Mouse (Mus musculus) stomach, embryonic 14.5 days (tissue): ENCODE measurements around the gene Rack1. TPM values are rescaled to one million over a fixed set of nuclear protein-coding genes. Genes with fewer than 3 reads are reported as not detected.
A peak's percentile ranks its signal among the peaks of the same experiment; 100 is the strongest.
"Not testable (repeated sequence)": the region's sequence is repeated elsewhere in the genome, so short reads cannot be mapped to it uniquely, and the experiment has no call there.

ENCODE experiments used
- ATAC-seq: fragments of 200-750 bp; cut with Nextera tagmentation; 2 replicates; pipeline ENCODE4 v1.8.0; 2017; ENCODE audit warnings: low read depth, moderate TSS enrichment; ENCODE audit not compliant: insufficient number of reproducible peaks, insufficient read depth, low FRiP score
- H3K27ac ChIP-seq: fragments of 300-500 bp; sonication (generic); 2 replicates; pipeline ENCODE4 v1.5.1; 2014; ENCODE audit warnings: mild to moderate bottlenecking, low read length, moderate library complexity, mixed read lengths
- H3K27me3 ChIP-seq: fragments of 300-500 bp; sonication (generic); 2 replicates; pipeline ENCODE4 v1.6.1; 2014; ENCODE audit warnings: low read length, control low read depth, mixed read lengths; ENCODE audit not compliant: control insufficient read depth, insufficient read depth
- H3K36me3 ChIP-seq: fragments of 300-500 bp; sonication (generic); 2 replicates; pipeline ENCODE4 v1.6.1; 2014; ENCODE audit warnings: mild to moderate bottlenecking, control low read depth, low read length, moderate library complexity, mixed read lengths; ENCODE audit not compliant: control insufficient read depth, insufficient read depth
- H3K4me1 ChIP-seq: fragments of 300-500 bp; sonication (generic); 2 replicates; pipeline ENCODE4 v1.6.1; 2014; ENCODE audit warnings: low read length, control low read depth, mixed read lengths; ENCODE audit not compliant: control insufficient read depth, insufficient read depth
- H3K4me2 ChIP-seq: fragments of 300-500 bp; sonication (generic); replicated peaks from 2 replicates; pipeline ENCODE4 v1.6.1; 2014; ENCODE audit warnings: low read depth, low read length, control low read depth
- H3K4me3 ChIP-seq: fragments of 300-500 bp; sonication (generic); 2 replicates; pipeline ENCODE4 v1.5.1; 2014; ENCODE audit warnings: low read depth, low read length, control low read depth
- H3K9ac ChIP-seq: fragments of 300-500 bp; sonication (generic); replicated peaks from 2 replicates; pipeline ENCODE4 v1.6.1; 2014; ENCODE audit warnings: low read depth, mild to moderate bottlenecking, control low read depth, low read length, moderate library complexity, mixed read lengths
- H3K9me3 ChIP-seq: fragments of 300-500 bp; sonication (generic); 2 replicates; pipeline ENCODE4 v1.6.1; 2016; ENCODE audit warnings: low read depth, low read length, control low read depth; ENCODE audit not compliant: control insufficient read depth
- WGBS: fragments of 180-500 bp; shearing (Covaris S2); extraction: QIAGEN DNeasy Blood & Tissue Kit; methylation state at CpG from one replicate; pipeline ENCODE4 v1.1.7; 2014; 5-methylcytosine and 5-hydroxymethylcytosine counted together
- polyA plus RNA-seq: library from polyadenylated mRNA; unstranded; fragments of >200 nt; fragmentation: Nextera tagmentation; extraction: Ambion mirVana; gene quantifications from 2 replicates; pipeline ENCODE4 v1.2.1, GENCODE M21; 2014

The Rack1 gene
- polyA plus RNA-seq, 1 experiment from 2014 or later, result 984 TPM

DNA sequence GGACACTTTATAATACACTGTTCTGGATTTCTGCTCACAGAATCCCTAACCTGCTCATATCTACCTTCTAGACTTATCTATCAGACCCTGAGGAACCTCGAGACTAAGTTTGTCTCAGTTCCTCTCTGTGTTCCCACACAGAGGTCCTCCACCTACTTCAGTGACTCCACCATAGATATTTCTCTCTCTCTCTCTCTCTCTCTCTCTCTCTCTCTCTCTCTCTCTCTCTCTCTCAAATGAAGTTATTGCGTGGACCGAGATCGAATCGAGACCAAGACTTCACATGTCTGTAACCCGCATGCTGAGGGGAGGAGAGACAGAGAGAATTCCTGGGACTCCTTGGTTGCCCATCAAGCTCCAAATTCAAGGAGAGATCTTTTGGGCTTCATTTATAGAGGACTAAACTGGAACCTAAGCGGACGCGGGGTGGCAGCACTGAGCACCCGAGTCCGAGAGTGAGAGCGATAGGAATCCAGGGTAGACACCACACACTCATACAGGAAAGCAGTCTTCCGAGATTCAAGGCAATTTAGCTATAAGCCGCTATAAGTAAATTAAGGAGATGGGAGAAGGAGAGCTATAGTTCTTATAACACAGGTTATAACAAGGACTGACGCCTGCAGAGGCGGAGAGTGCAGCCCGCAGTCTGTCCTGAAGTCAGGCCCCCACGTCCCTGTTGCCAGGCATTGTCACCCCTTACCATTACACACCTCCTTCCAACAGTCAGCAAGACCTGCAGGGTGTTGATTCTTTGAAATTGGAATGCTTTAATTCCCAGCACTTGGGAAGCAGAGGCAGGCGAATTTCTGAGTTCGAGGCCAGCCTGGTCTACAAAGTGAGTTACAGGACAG is 9.9 kb upstream of the Rack1 start:
- no peaks in the 10 kb centered on the region for H3K36me3 ChIP-seq
- H3K27ac ChIP-seq, result no peak overlapping the region
- H3K9me3 ChIP-seq, result no peaks in the 10 kb centered on the region
- H3K4me3 ChIP-seq, result peak overlapping the region; percentile 10; the same call in 1 of the 2 replicates
- H3K4me1 ChIP-seq, result no peaks in the 10 kb centered on the region
- 17% methylated on average over 20 of the region's 20 CpGs for WGBS
- H3K4me2 ChIP-seq, result peak overlapping the region; percentile 31; the same call in 1 of the 2 replicates
- H3K9ac ChIP-seq, result no peak overlapping the region
- H3K27me3 ChIP-seq, result no peaks in the 10 kb centered on the region
- ATAC-seq, result peak; percentile 73; the same call in 1 of the 2 replicates

DNA sequence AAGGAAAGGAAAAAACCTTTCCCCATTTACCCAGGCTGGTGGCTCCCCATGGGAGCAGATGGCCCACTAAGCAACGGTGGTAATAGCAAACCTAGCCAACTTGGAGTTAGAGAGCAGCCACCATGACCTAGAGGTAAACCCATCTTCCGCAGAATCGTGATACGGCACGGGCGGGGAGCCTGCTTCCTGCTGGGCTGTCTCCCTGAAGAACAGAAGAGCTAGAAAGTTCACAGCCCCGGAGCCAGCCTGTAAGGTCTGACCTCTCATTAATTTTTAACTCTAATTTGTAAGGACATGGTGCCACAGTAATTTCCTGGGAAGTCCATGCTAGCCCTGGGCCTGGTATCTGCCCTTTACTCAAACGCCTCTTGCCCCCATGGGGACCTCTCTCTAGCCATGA is 9.2 kb upstream of the Rack1 start:
- ATAC-seq, result no peak
- WGBS, result 49% methylated on average over 8 of the region's 8 CpGs
- Histone ChIP-seq H3K9me3 (no peaks in the 10 kb centered on the region), H3K9ac (no peak overlapping the region), H3K4me2 (no peak overlapping the region), H3K36me3 (no peaks in the 10 kb centered on the region), H3K27me3 (no peaks in the 10 kb centered on the region), H3K27ac (no peak overlapping the region), H3K4me1 (no peaks in the 10 kb centered on the region), H3K4me3 (no peak overlapping the region)

- H3K4me2 ChIP-seq, H3K9me3 ChIP-seq, H3K27me3 ChIP-seq, H3K36me3 ChIP-seq, ATAC-seq, H3K9ac ChIP-seq, H3K27ac ChIP-seq, H3K4me3 ChIP-seq, H3K4me1 ChIP-seq: not testable (repeated sequence)
- WGBS, result 88% methylated on average over 9 of the region's 9 CpGs
These were observed 8.2 kb upstream of the Rack1 start for GRCm38 (mm10) chr11:48791894-48792293.

DNA sequence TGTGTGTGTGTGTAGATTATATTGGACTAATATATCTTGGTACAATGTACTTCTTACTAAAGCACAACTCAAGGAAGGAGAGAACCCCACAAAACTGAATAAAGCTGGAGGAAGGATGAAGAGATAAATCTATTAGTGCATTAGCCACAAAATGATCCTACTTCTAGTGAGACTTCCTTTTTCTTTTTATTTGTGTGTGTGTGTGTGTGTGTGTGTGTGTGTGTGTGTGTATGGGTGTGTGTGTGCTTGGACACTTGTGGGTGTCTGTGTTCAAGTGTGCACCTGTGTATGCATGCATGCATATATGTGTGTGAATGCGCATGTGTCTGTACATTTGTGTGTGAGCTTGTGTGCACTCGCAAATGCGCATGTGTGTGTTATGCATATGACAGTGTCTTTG is 6.9 kb upstream of the Rack1 start:
- no peak overlapping the region for H3K4me3 ChIP-seq
- WGBS, result 92% methylated on average over 3 of the region's 3 CpGs
- H3K9me3 ChIP-seq, result no peaks in the 10 kb centered on the region
- H3K36me3 ChIP-seq, result no peaks in the 10 kb centered on the region
- 0 out of 2 replicates have a peak, but pooled peaks cover 4% of the 10 kb centered on the region for H3K4me1 ChIP-seq
- H3K9ac ChIP-seq, result no peak overlapping the region
- H3K4me2 ChIP-seq, result no peak overlapping the region
- H3K27ac ChIP-seq, result no peak overlapping the region
- no peak for ATAC-seq
- no peaks in the 10 kb centered on the region for H3K27me3 ChIP-seq

GRCm38 (mm10) chr11:48795221-48795620 is 4.9 kb upstream of the Rack1 start:
- Histone ChIP-seq H3K4me3 (no peak overlapping the region), H3K9me3 (no peaks in the 10 kb centered on the region), H3K4me1 (0 out of 2 replicates have a peak, but pooled peaks cover 9% of the 10 kb centered on the region), H3K27ac (no peak overlapping the region), H3K4me2 (no peak overlapping the region), H3K36me3 (no peaks in the 10 kb centered on the region), H3K9ac (no peak overlapping the region), H3K27me3 (no peaks in the 10 kb centered on the region)
- ATAC-seq, result no peak
- 92% methylated on average over 7 of the region's 7 CpGs for WGBS

DNA sequence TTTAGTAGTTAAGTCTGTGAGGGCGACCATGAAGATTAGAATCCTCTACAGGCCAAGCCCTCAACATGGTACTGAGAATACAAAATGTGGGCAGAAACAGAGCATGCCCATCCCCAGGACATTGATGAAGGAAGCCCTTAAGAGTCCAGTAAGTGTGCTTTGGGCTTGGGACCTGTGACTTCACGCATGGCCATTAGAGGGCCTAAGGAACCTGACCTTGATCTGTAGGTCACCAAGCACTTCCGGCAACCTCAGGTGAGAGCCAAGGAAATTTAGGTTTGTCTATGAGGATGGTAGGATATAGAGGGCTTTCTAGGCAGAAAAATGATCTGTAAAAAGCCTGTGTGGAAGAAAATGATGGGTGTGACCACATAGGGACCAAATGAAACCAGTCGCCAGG is 3.8 kb upstream of the Rack1 start:
- ATAC-seq, result no peak
- WGBS, result 79% methylated on average over 4 of the region's 4 CpGs

GRCm38 (mm10) chr11:48797287-48797686 is 2.8 kb upstream of the Rack1 start:
- Histone ChIP-seq H3K27me3 (no peaks in the 10 kb centered on the region), H3K27ac (no peak overlapping the region), H3K4me1 (peaks cover 19% of the 10 kb centered on the region), H3K9ac (no peak overlapping the region), H3K36me3 (peaks cover 10% of the 10 kb centered on the region; the same call in 1 of the 2 replicates), H3K9me3 (no peaks in the 10 kb centered on the region), H3K4me3 (no peak overlapping the region), H3K4me2 (no peak overlapping the region)
- WGBS, result 73% methylated on average over 5 of the region's 5 CpGs
- no peak for ATAC-seq

More for the DNA sequence above, 3.8 kb upstream of the Rack1 start:
- Histone ChIP-seq H3K4me1 (peaks cover 9% of the 10 kb centered on the region; the same call in 1 of the 2 replicates), H3K9ac (no peak overlapping the region), H3K36me3 (no peaks in the 10 kb centered on the region), H3K27ac (no peak overlapping the region), H3K4me3 (no peak overlapping the region), H3K27me3 (no peaks in the 10 kb centered on the region), H3K9me3 (no peaks in the 10 kb centered on the region), H3K4me2 (no peak overlapping the region)

DNA sequence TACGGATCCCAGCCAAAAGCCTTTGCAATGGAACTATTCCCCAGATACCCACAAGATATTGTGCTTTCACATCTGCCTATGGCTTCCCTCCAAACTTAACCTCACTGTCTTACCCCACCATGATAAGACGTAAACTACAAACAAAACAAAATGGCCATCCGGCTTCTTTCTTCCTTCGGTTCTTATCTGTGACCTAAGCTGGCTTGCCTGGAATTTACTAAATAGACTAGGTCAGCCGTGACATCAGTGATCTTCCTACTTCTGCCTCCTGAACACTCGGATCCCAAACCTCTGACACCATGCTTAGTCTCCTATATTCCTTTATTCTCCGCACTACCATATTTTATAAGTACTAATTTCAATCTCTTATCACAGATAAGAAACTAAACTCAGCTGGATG is 1.8 kb upstream of the Rack1 start:
- Histone ChIP-seq H3K27me3 (no peaks in the 10 kb centered on the region), H3K4me3 (peak overlapping the region; percentile 91; the same call in 1 of the 2 replicates), H3K4me2 (peak overlapping the region; percentile 82; the same call in 1 of the 2 replicates), H3K4me1 (peaks cover 21% of the 10 kb centered on the region), H3K9ac (peak overlapping the region; percentile 69; the same call in 1 of the 2 replicates), H3K9me3 (no peaks in the 10 kb centered on the region), H3K27ac (no peak overlapping the region), H3K36me3 (peaks cover 20% of the 10 kb centered on the region)
- 76% methylated on average over 7 of the region's 7 CpGs for WGBS
- no peak for ATAC-seq
